Mouse (Mus musculus) T-helper 17 cell (primary cell): ENCODE results near the gene Dus1l.

Experiments
- in situ Hi-C, 2 experiments: fragments of 300-600 bp; cut with MboI, MseI; formaldehyde crosslinking; loops; 1 replicate in 1 of 2; 2 replicates in 1 of 2; pipeline ENCODE4 v1.15.1; 2025; ENCODE audit warnings: high pct_unique_total_duplicates in 2 of 2

Dus1l gene

GRCm38 (mm10) chr11:120795756-120796613 lies at the start of gene Dus1l:
TSS of gene Dus1l (minus strand) at chr11:120796403.
- in situ Hi-C loops: no loop called here

- in situ Hi-C loops: loop anchor here in 1 of 2 experiments (25.0 kb wide), 1 partner anchor 1682 kb away; no protein-coding TSS in a partner anchor
Observed at GRCm38 (mm10) chr11:120844329-120844728, 48.1 kb upstream of the Dus1l start.

GRCm38 (mm10) chr11:120833555-120834280 lies 37.5 kb upstream of the Dus1l start:
- in situ Hi-C loops: loop anchor here in 1 of 2 experiments (25.0 kb wide), 1 partner anchor 1671 kb away; no protein-coding TSS in a partner anchor

- in situ Hi-C loops: loop anchor here in 1 of 2 experiments (25.0 kb wide), 1 partner anchor 1671 kb away; no protein-coding TSS in a partner anchor
Observed at GRCm38 (mm10) chr11:120832962-120833361, 36.8 kb upstream of the Dus1l start.

- in situ Hi-C loops: loop anchor here in 1 of 2 experiments (25.0 kb wide), 1 partner anchor 1670 kb away; no protein-coding TSS in a partner anchor
Observed at GRCm38 (mm10) chr11:120831659-120832440, 35.6 kb upstream of the Dus1l start.

- in situ Hi-C loops: loop anchor here in 1 of 2 experiments (25.0 kb wide), 1 partner anchor 1668 kb away; no protein-coding TSS in a partner anchor
Observed at GRCm38 (mm10) chr11:120830686-120831085, 34.5 kb upstream of the Dus1l start.

GRCm38 (mm10) chr11:120829757-120830532 lies 33.7 kb upstream of the Dus1l start:
- in situ Hi-C loops: loop anchor here in 1 of 2 experiments (25.0 kb wide), 1 partner anchor 1668 kb away; no protein-coding TSS in a partner anchor

GRCm38 (mm10) chr11:120828416-120828815 lies 32.2 kb upstream of the Dus1l start:
- in situ Hi-C loops: loop anchor here in 1 of 2 experiments (25.0 kb wide), 1 partner anchor 1666 kb away; no protein-coding TSS in a partner anchor

GRCm38 (mm10) chr11:120826016-120826953 lies 30.1 kb upstream of the Dus1l start:
- in situ Hi-C loops: loop anchor here in 1 of 2 experiments (25.0 kb wide), 1 partner anchor 1664 kb away; no protein-coding TSS in a partner anchor

- in situ Hi-C loops: loop anchor here in 1 of 2 experiments (25.0 kb wide), 1 partner anchor 1663 kb away; no protein-coding TSS in a partner anchor
Observed at GRCm38 (mm10) chr11:120825289-120825863, 29.2 kb upstream of the Dus1l start.

GRCm38 (mm10) chr11:120824787-120825288 lies 28.6 kb upstream of the Dus1l start:
- in situ Hi-C loops: loop anchor here in 1 of 2 experiments (25.0 kb wide), 1 partner anchor 1663 kb away; no protein-coding TSS in a partner anchor

- in situ Hi-C loops: no loop called here
Observed at GRCm38 (mm10) chr11:120823956-120824786, 28.0 kb upstream of the Dus1l start, which contains the start of gene Fasn. TSS of gene Fasn (minus strand) at chr11:120824547.

GRCm38 (mm10) chr11:120823551-120823947 lies 27.3 kb upstream of the Dus1l start:
- in situ Hi-C loops: no loop called here

- in situ Hi-C loops: no loop called here
Observed at GRCm38 (mm10) chr11:120822831-120823550, 26.8 kb upstream of the Dus1l start.

- in situ Hi-C loops: no loop called here
Observed at GRCm38 (mm10) chr11:120822321-120822720, 26.1 kb upstream of the Dus1l start.

- in situ Hi-C loops: no loop called here
Observed at GRCm38 (mm10) chr11:120821076-120821922, 25.1 kb upstream of the Dus1l start.
